Mouse (Mus musculus): Measurements from ENCODE around the gene Cep57. TPM values are rescaled to one million over a fixed set of nuclear protein-coding genes. Genes with fewer than 3 reads are reported as not detected.
A peak's percentile ranks its signal among the peaks of the same experiment; 100 is the strongest.

The Cep57 gene
- total and polyA plus RNA-seq, 3 experiments = 26.5 to 50.6 (median 49.4) TPM

DNA sequence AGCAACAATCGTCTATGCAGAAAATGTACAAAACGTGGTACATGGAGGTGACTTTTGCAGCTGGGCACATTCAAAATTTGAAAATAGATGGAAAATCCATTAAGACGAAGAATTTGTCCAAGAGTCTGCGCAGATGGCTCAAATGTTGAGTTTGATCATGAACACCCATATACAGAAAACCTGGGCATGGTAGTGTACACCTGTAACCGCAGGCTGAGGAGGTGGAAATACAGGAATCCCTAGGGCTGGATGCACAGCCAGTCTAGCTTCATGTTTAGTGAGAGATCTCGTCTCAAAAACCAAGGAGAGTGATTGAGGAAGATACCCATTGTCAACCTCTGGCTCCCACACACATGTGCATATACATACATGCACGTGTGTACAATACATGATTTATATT, 44.7 kb upstream of the Cep57 start:
- no peaks in the 10 kb centered on the region for H3K79me2 ChIP-seq (replicated peaks; ENCODE audit: control insufficient read depth, extremely low read depth, insufficient read depth, poor library complexity, severe bottlenecking)
- no peak for TF ChIP-seq JUN (IDR thresholded peaks at IDR 0.05; ENCODE audit: insufficient read depth, low read depth, low read length)
- no peak for TF ChIP-seq TCF12 (IDR thresholded peaks at IDR 0.05; ENCODE audit: low read depth, low read length)
- no peak for TF ChIP-seq EP300 (IDR thresholded peaks at IDR 0.05; ENCODE audit: low read length)
- TF ChIP-seq ZMIZ1 (IDR thresholded peaks at IDR 0.05; ENCODE audit: low read depth, low read length) = no peak
- no peak for TF ChIP-seq POLR2AphosphoS2 (IDR thresholded peaks at IDR 0.05; ENCODE audit: low read depth, low read length)
- no peak for TF ChIP-seq PAX5 (IDR thresholded peaks at IDR 0.05; ENCODE audit: low read length)
- TF ChIP-seq GABPA (IDR thresholded peaks at IDR 0.05; ENCODE audit: insufficient replicate concordance, low read depth, low read length) = no peak
- TF ChIP-seq CHD1 (IDR thresholded peaks at IDR 0.05; ENCODE audit: low read depth, low read length) = no peak
- TF ChIP-seq E2F4 (IDR thresholded peaks at IDR 0.05; ENCODE audit: insufficient replicate concordance, low read depth, low read length) = no peak
- TF ChIP-seq NELFE (IDR thresholded peaks at IDR 0.05; ENCODE audit: low read depth, low read length) = no peak
- no peak for TF ChIP-seq MYC (IDR thresholded peaks at IDR 0.05; ENCODE audit: low read depth, low read length)
- no peak for TF ChIP-seq MAFK (IDR thresholded peaks at IDR 0.05; ENCODE audit: insufficient replicate concordance, low read length)
- TF ChIP-seq USF2 (conservative IDR thresholded peaks at IDR 0.05; ENCODE audit: low read depth, low read length) = no peak
- no peak for TF ChIP-seq USF1 (IDR thresholded peaks at IDR 0.05; ENCODE audit: low read depth, low read length)
- no peak for TF ChIP-seq SIN3A (IDR thresholded peaks at IDR 0.05; ENCODE audit: low read length)
- H3K4me2 ChIP-seq (ENCODE audit: insufficient read depth, low read depth, poor library complexity, severe bottlenecking) = no peak overlapping the region
- peaks cover 3% of the 10 kb centered on the region for H3K9me3 ChIP-seq (replicated peaks; ENCODE audit: low read length)
- H3K36me3 ChIP-seq (replicated peaks in 1 of 2; ENCODE audit: control insufficient read depth in 1 of 2, insufficient read depth in 1 of 2, low read length in 1 of 2) = no peaks in the 10 kb centered on the region
- H3K9ac ChIP-seq (ENCODE audit: insufficient read depth, low read depth) = no peak overlapping the region
- H3K4me1 ChIP-seq (ENCODE audit: control insufficient read depth in 1 of 2, insufficient read depth in 2 of 2) = peaks cover 0 to 14% of the 10 kb centered on the region in 2 experiments; a peak in 2 of 4 replicates
- dilution Hi-C loops (cut with MboI; ENCODE audit: extremely low pct_ligation_motif_present, extremely low pct_unique_long_range_greater_than_20kb, low sequenced_read_pairs) (no loop called here), in situ Hi-C loops (cut with MboI; ENCODE audit: low pct_ligation_motif_present, low pct_unique_long_range_greater_than_20kb, low sequenced_read_pairs) (no loop called here)
- H3K27me3 ChIP-seq (replicated peaks) = no peaks in the 10 kb centered on the region
- H3K27ac ChIP-seq (ENCODE audit: insufficient read depth, low read depth) = no peak overlapping the region
- no peak overlapping the region for H3K4me3 ChIP-seq (replicated peaks in 1 of 3; ENCODE audit: low read depth in 2 of 3, low read length in 2 of 3, poor library complexity in 1 of 3)
- no peak for DNase-seq (ENCODE audit: extremely low read depth)

DNA sequence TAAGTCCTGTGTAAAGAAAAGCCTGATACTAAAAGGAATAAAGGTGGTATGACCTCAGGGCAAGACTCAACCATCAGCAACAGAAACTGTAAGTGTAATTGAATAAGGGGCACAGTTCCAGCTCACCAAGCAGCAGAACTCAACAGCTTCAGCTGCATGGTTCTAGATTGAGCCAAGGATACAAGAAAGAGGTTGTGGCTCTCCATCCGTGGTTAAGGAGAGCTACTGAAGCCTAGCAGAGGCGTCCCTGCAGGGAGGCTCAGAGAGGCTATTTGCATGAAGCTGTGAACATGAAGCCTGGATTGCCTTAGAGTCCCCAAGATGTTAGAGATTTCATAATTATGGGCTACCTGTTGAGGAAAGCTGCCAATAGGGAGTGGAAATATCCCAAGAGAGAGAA, 40.7 kb upstream of the Cep57 start:
- in situ Hi-C loops (cut with MboI; ENCODE audit: low pct_ligation_motif_present, low pct_unique_long_range_greater_than_20kb, low sequenced_read_pairs) (no loop called here), dilution Hi-C loops (cut with MboI; ENCODE audit: extremely low pct_ligation_motif_present, extremely low pct_unique_long_range_greater_than_20kb, low sequenced_read_pairs) (no loop called here)
- H3K4me3 ChIP-seq (replicated peaks in 1 of 3; ENCODE audit: low read depth in 2 of 3, low read length in 2 of 3, poor library complexity in 1 of 3) = no peak overlapping the region
- no peak overlapping the region for H3K9ac ChIP-seq (ENCODE audit: insufficient read depth, low read depth)
- peaks cover 3% of the 10 kb centered on the region for H3K9me3 ChIP-seq (replicated peaks; ENCODE audit: low read length)
- TF ChIP-seq JUND (conservative IDR thresholded peaks at IDR 0.05; ENCODE audit: low read depth, low read length) = no peak
- no peak for TF ChIP-seq NRF1 (IDR thresholded peaks at IDR 0.05; ENCODE audit: low read depth, low read length)
- TF ChIP-seq MYC (IDR thresholded peaks at IDR 0.05; ENCODE audit: low read depth, low read length) = no peak
- no peak for TF ChIP-seq MXI1 (IDR thresholded peaks at IDR 0.05; ENCODE audit: low read depth, low read length)
- no peak for TF ChIP-seq TCF12 (IDR thresholded peaks at IDR 0.05; ENCODE audit: low read depth, low read length)
- no peak for TF ChIP-seq NELFE (IDR thresholded peaks at IDR 0.05; ENCODE audit: low read depth, low read length)
- TF ChIP-seq ZC3H11A (IDR thresholded peaks at IDR 0.05; ENCODE audit: low read depth, low read length) = no peak
- no peak for TF ChIP-seq ZMIZ1 (IDR thresholded peaks at IDR 0.05; ENCODE audit: low read depth, low read length)
- TF ChIP-seq MEF2A (IDR thresholded peaks at IDR 0.05; ENCODE audit: borderline replicate concordance, low read depth, low read length) = no peak
- TF ChIP-seq BHLHE40 (IDR thresholded peaks at IDR 0.05; ENCODE audit: low read depth, low read length) = no peak
- TF ChIP-seq POLR2A (IDR thresholded peaks at IDR 0.05; ENCODE audit: low read depth, low read length) = no peak
- TF ChIP-seq CHD1 (IDR thresholded peaks at IDR 0.05; ENCODE audit: low read depth, low read length) = no peak
- no peak overlapping the region for H3K4me2 ChIP-seq (ENCODE audit: insufficient read depth, low read depth, poor library complexity, severe bottlenecking)
- no peaks in the 10 kb centered on the region for H3K36me3 ChIP-seq (replicated peaks in 1 of 2; ENCODE audit: control insufficient read depth in 1 of 2, insufficient read depth in 1 of 2, low read length in 1 of 2)
- peaks cover 0 to 15% of the 10 kb centered on the region in 2 experiments; a peak in 2 of 4 replicates for H3K4me1 ChIP-seq (ENCODE audit: control insufficient read depth in 1 of 2, insufficient read depth in 2 of 2)
- no peaks in the 10 kb centered on the region for H3K79me2 ChIP-seq (replicated peaks; ENCODE audit: control insufficient read depth, extremely low read depth, insufficient read depth, poor library complexity, severe bottlenecking)
- DNase-seq (ENCODE audit: extremely low read depth) = peak; percentile 63
- no peak overlapping the region for H3K27ac ChIP-seq (ENCODE audit: insufficient read depth, low read depth)
- H3K27me3 ChIP-seq (replicated peaks) = no peaks in the 10 kb centered on the region
